Mouse (Mus musculus) megakaryocyte, embryonic 14.5 days (primary cell): ENCODE data around the gene Lcn6.
"Not testable (repeated sequence)": the region's sequence is repeated elsewhere in the genome, so short reads cannot be mapped to it uniquely, and the experiment has no call there.

ENCODE experiments used
- FLI1 ChIP-seq: IDR thresholded peaks from 2 replicates; pipeline ENCODE4 v1.6.1; 2012; ENCODE audit warnings: low read length, inconsistent platforms, mixed read lengths
- GATA1 ChIP-seq: IDR thresholded peaks from 3 replicates; pipeline ENCODE4 v1.6.1; 2012; ENCODE audit warnings: mixed read lengths, low read length, inconsistent platforms, borderline replicate concordance

GRCm38 (mm10) chr2:25709056-25709455 lies 32.5 kb downstream of the Lcn6 start:
- not testable (repeated sequence) for TF ChIP-seq GATA1, FLI1
